Mouse (Mus musculus) induced T-regulatory cell, adult 2 months (primary cell): ENCODE measurements around the gene Mark1.
A peak's percentile ranks its signal among the peaks of the same experiment; 100 is the strongest.

Experiments
- DNase-seq: peaks from one replicate; pipeline ENCODE4 v3.0.0-alpha.2; 2012; ENCODE audit warnings: low read depth

Gene Mark1

DNA sequence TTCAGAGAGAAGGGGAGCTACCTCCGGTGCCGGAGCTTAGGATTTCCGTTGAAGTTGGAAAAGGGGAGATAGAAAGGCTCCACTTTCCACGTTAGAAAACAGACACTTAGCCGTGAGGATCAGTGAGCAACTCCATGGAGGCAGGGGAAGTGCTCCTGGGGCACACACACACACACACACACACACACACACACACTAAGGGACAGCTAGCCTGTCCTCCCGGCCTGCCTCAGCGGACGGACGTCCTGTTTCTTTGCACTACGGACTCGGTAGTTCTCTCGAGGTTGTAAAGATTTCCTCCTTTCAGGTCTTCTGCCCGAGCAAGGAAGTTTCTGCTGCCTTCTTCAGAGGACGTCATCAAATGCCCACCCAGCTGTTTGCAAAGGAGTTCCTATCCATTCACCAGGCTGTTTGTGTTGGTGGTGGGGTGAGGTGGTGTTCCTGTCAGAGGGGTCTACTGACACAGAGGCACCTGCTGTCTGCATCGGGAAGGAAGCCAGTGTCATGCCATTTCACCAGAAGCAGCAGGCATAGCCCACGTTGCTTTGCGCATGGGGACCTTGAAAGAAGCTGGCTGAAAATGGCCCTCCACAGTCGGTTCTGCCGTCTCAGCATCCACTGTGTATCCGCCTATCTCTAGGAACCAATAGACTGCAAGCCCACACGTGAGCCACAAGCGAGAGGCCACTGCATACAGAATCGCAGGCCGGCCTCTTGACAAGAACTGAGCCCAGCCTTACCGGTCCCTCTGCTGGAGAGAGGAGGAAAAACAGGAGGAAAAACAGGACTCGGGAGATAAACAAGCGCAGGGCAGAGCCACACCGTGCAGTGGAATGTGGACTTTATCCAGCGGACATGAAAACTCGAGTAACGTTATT is 147.4 kb downstream of the Mark1 start:
- DNase-seq, result peak; percentile 81

DNA sequence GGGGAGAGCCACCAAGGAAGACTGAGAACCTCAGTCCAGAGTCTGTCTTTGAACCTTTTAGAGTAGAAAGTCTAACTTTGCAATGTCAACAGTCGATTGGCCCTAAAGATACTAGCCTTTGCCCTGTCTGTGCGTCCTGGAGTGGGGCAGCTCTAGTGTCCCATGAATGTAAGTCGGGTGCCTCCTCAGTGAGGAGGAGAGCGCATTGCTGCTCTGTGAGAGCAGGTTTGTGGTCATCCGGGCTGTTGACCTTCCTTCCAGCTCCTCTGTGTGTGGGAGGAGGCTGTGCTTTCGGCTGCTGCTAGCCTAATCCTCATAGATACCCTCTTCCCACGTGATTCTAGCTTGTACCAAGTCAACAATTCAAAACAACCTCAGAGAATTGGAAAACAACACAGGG is 148.2 kb downstream of the Mark1 start:
- DNase-seq, result no peak

DNA sequence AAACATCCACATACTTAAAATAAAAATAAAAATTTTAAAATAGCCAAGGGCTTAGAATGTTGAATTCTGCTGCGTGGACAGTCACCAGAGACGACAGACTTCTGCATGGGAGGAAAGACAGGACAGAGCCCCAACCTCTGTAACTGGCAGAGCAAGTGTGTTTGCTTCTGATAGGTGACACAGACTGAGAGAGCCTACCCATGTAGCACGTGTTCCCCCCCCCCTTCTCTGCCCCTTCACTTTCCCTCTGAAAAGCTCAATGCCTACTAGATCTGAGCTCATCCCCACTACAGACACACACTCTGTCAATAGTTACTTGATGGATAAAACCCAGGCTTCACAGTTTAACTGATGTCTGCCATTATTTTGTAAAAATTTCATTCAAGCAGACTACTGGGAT is 152.4 kb downstream of the Mark1 start:
- DNase-seq, result no peak
